Mouse (Mus musculus) stomach, postnatal 0 days (tissue): ENCODE measurements at regions not wholly inside any gene's neighbourhood (a gene's known extent, or its start where the extent isn't known, plus 50 kb on each side); places are given as distances from the start of the nearest gene placed in this dataset.

Source experiments
- ATAC-seq: fragments of 200-750 bp; cut with Nextera tagmentation; 2 replicates; pipeline ENCODE4 v1.8.0; 2017; ENCODE audit not compliant: low FRiP score, low TSS enrichment
- DNase-seq: peaks from one replicate; pipeline ENCODE4 v3.0.0-alpha.2; 2016; ENCODE audit warnings: low spot score
- H3K27ac ChIP-seq: fragments of 300-500 bp; sonication (generic); replicated peaks from 2 replicates; pipeline ENCODE4 v1.5.1; 2014; ENCODE audit warnings: mild to moderate bottlenecking, control low read depth
- H3K27me3 ChIP-seq: fragments of 300-500 bp; sonication (generic); 2 replicates; pipeline ENCODE4 v1.6.1; 2014; ENCODE audit warnings: low read length; ENCODE audit not compliant: control insufficient read depth, insufficient read depth
- H3K36me3 ChIP-seq: fragments of 300-500 bp; sonication (generic); 2 replicates; pipeline ENCODE4 v1.6.1; 2014; ENCODE audit warnings: low read length, mixed read lengths; ENCODE audit not compliant: control insufficient read depth, insufficient read depth
- H3K4me1 ChIP-seq: fragments of 300-500 bp; sonication (generic); replicated peaks from 2 replicates; pipeline ENCODE4 v1.6.1; 2014; ENCODE audit warnings: antibody characterized with exemption; ENCODE audit not compliant: control insufficient read depth, insufficient read depth
- H3K4me2 ChIP-seq: fragments of 300-500 bp; sonication (generic); replicated peaks from 2 replicates; pipeline ENCODE4 v1.6.1; 2014; ENCODE audit warnings: low read depth, mild to moderate bottlenecking, control low read depth, moderate library complexity
- H3K4me3 ChIP-seq: fragments of 300-500 bp; sonication (generic); 2 replicates; pipeline ENCODE4 v1.5.1; 2014; ENCODE audit warnings: low read depth, low read length, control low read depth
- H3K9ac ChIP-seq: fragments of 300-500 bp; sonication (generic); 2 replicates; pipeline ENCODE4 v1.6.1; 2014; ENCODE audit warnings: mild to moderate bottlenecking, low read length, control low read depth, mixed read lengths
- H3K9me3 ChIP-seq: fragments of 300-500 bp; sonication (generic); 2 replicates; pipeline ENCODE4 v1.6.1; 2016; ENCODE audit warnings: low read length; ENCODE audit not compliant: control insufficient read depth
- CTCF ChIP-seq: IDR thresholded peaks from 2 replicates; pipeline ENCODE4 v1.5.1; 2016; ENCODE audit warnings: antibody characterized with exemption, low read depth, mild to moderate bottlenecking, moderate library complexity
- EP300 ChIP-seq: optimal IDR thresholded peaks from 2 replicates; pipeline ENCODE3; 2016; ENCODE audit warnings: antibody characterized with exemption
- WGBS: fragments of 180-500 bp; shearing (Covaris S2); extraction: QIAGEN DNeasy Blood & Tissue Kit; methylation state at CpG from one replicate; pipeline ENCODE4 v1.1.7; 2014; 5-methylcytosine and 5-hydroxymethylcytosine counted together

GRCm38 (mm10) chr11:19463730-19464358, 445.1 kb upstream of the Meis1 start:
- ATAC-seq, result no peak
- 29% methylated on average over 6 of the region's 6 CpGs for WGBS
- H3K27ac ChIP-seq, result no peak overlapping the region

GRCm38 (mm10) chr11:19468373-19468772, 449.6 kb upstream of the Meis1 start:
- TF ChIP-seq CTCF (no peak), EP300 (no peak)
- Histone ChIP-seq H3K4me3 (no peak overlapping the region), H3K9me3 (no peaks in the 10 kb centered on the region), H3K4me2 (no peak overlapping the region), H3K27ac (no peak overlapping the region), H3K9ac (no peak overlapping the region), H3K4me1 (no peaks in the 10 kb centered on the region), H3K36me3 (no peaks in the 10 kb centered on the region), H3K27me3 (no peaks in the 10 kb centered on the region)
- ATAC-seq, result no peak
- DNase-seq, result no peak
- 73% methylated on average over 3 of the region's 3 CpGs for WGBS

More at GRCm38 (mm10) chr11:19463730-19464358, 445.1 kb upstream of the Meis1 start:
- H3K27me3 ChIP-seq, result no peaks in the 10 kb centered on the region
- TF ChIP-seq EP300 (no peak), CTCF (no peak)
- H3K4me1 ChIP-seq, result no peaks in the 10 kb centered on the region
- H3K9ac ChIP-seq, result no peak overlapping the region
- no peaks in the 10 kb centered on the region for H3K36me3 ChIP-seq
- no peak overlapping the region for H3K4me2 ChIP-seq
- DNase-seq, result no peak
- no peak overlapping the region for H3K4me3 ChIP-seq
- no peaks in the 10 kb centered on the region for H3K9me3 ChIP-seq

- DNase-seq, result no peak
- 82% methylated on average over 3 of the region's 3 CpGs for WGBS
- H3K27me3 ChIP-seq, result no peaks in the 10 kb centered on the region
- no peak overlapping the region for H3K4me3 ChIP-seq
- no peak for ATAC-seq
- H3K4me2 ChIP-seq, result no peak overlapping the region
- H3K27ac ChIP-seq, result no peak overlapping the region
- no peak for TF ChIP-seq EP300
- TF ChIP-seq CTCF, result no peak
- no peaks in the 10 kb centered on the region for H3K36me3 ChIP-seq
- no peaks in the 10 kb centered on the region for H3K9me3 ChIP-seq
- H3K4me1 ChIP-seq, result no peaks in the 10 kb centered on the region
- no peak overlapping the region for H3K9ac ChIP-seq
These were observed 450.0 kb upstream of the Meis1 start for GRCm38 (mm10) chr11:19468803-19469202.

- Histone ChIP-seq H3K9me3 (no peaks in the 10 kb centered on the region), H3K4me3 (no peak overlapping the region), H3K27ac (no peak overlapping the region), H3K9ac (no peak overlapping the region), H3K27me3 (no peaks in the 10 kb centered on the region), H3K4me2 (no peak overlapping the region), H3K4me1 (no peaks in the 10 kb centered on the region), H3K36me3 (no peaks in the 10 kb centered on the region)
- ATAC-seq (no peak), DNase-seq (no peak)
- no peak for TF ChIP-seq CTCF
- TF ChIP-seq EP300, result no peak
- WGBS, result 85% methylated on average over 5 of the region's 5 CpGs
These were observed 452.0 kb upstream of the Meis1 start for GRCm38 (mm10) chr11:19470648-19471341.

- 20% methylated on average over 18 of the region's 18 CpGs for WGBS
- no peak for TF ChIP-seq CTCF
- TF ChIP-seq EP300, result no peak
- H3K9me3 ChIP-seq, result no peaks in the 10 kb centered on the region
- H3K27me3 ChIP-seq, result no peaks in the 10 kb centered on the region
- H3K27ac ChIP-seq, result no peak overlapping the region
- H3K4me2 ChIP-seq, result no peak overlapping the region; the same call in 1 of the 2 replicates
- no peaks in the 10 kb centered on the region for H3K36me3 ChIP-seq
- ATAC-seq, result peak; percentile 40; the same call in 1 of the 2 replicates
- H3K4me3 ChIP-seq, result no peak overlapping the region
- no peak overlapping the region for H3K9ac ChIP-seq
- no peak for DNase-seq
- no peaks in the 10 kb centered on the region for H3K4me1 ChIP-seq
These were observed 448.9 kb upstream of the Spred2 start for GRCm38 (mm10) chr11:19475068-19475786.
